Mouse (Mus musculus): ENCODE results near the gene Ppp2r5c. TPM values are rescaled to one million over a fixed set of nuclear protein-coding genes. Genes with fewer than 3 reads are reported as not detected.

Gene Ppp2r5c
- total RNA-seq, 2 experiments from 2014 or later, result 250 to 255 TPM

- DNase-seq (ENCODE audit: low spot score in 2 of 2), result peak; percentile 84 to 94
These were observed 154.6 kb downstream of the Ppp2r5c start, which contains the start of gene Dync1h1 for GRCm38 (mm10) chr12:110601241-110602218. Gene Dync1h1 (plus strand): TSS chr12:110601452.

- no peak for DNase-seq (ENCODE audit: low spot score in 2 of 2)
These were observed 159.2 kb downstream of the Ppp2r5c start for GRCm38 (mm10) chr12:110606161-110606560.

- DNase-seq (ENCODE audit: low spot score in 2 of 2), result no peak
These were observed 159.8 kb downstream of the Ppp2r5c start for GRCm38 (mm10) chr12:110606676-110607075.

- peak in 1 of 2 experiments; percentile 24 for DNase-seq (ENCODE audit: low spot score in 2 of 2)
These were observed 161.7 kb downstream of the Ppp2r5c start for GRCm38 (mm10) chr12:110608460-110609152.

- DNase-seq (ENCODE audit: low spot score in 2 of 2), result no peak
These were observed 162.2 kb downstream of the Ppp2r5c start for GRCm38 (mm10) chr12:110609153-110609497.

GRCm38 (mm10) chr12:110610713-110611112 is 163.8 kb downstream of the Ppp2r5c start:
- no peak for DNase-seq (ENCODE audit: low spot score in 2 of 2)

GRCm38 (mm10) chr12:110630056-110630455 is 183.1 kb downstream of the Ppp2r5c start:
- no peak for DNase-seq (ENCODE audit: low spot score in 2 of 2)

Other genes starting within 250 kb of the Ppp2r5c start
- 1 to 10 TPM; 1.9 to 3.6 TPM for gene Dio3, start 168.1 kb upstream of the Ppp2r5c start, total RNA-seq (2021)
- gene Dync1h1, start 154.3 kb downstream of the Ppp2r5c start, total RNA-seq (2021), result 100 to 1,000 TPM; 301 to 319 TPM
- gene 1700001K19Rik, start 235.5 kb downstream of the Ppp2r5c start, total RNA-seq (2021), result not detected